Mouse (Mus musculus) neural tube, embryonic 13.5 days (tissue): ENCODE results near the gene Eif6. TPM values are rescaled to one million over a fixed set of nuclear protein-coding genes. Genes with fewer than 3 reads are reported as not detected.

Experiments used
- ATAC-seq: fragments of 200-750 bp; cut with Nextera tagmentation; 2 replicates; pipeline ENCODE4 v1.8.0; 2017; ENCODE audit warnings: low read depth, mild to moderate bottlenecking, moderate TSS enrichment, moderate library complexity
- H3K27ac ChIP-seq: fragments of 300-500 bp; sonication (generic); replicated peaks from 2 replicates; pipeline ENCODE4 v1.5.1; 2015; ENCODE audit warnings: moderate library complexity, mild to moderate bottlenecking, inconsistent platforms
- H3K27me3 ChIP-seq: fragments of 300-500 bp; sonication (generic); 2 replicates; pipeline ENCODE4 v1.6.1; 2015; ENCODE audit warnings: mild to moderate bottlenecking, inconsistent platforms
- H3K36me3 ChIP-seq: fragments of 300-500 bp; sonication (generic); 2 replicates; pipeline ENCODE4 v1.6.1; 2015; ENCODE audit warnings: mild to moderate bottlenecking, inconsistent platforms
- H3K4me1 ChIP-seq: fragments of 300-500 bp; sonication (generic); replicated peaks from 2 replicates; pipeline ENCODE4 v1.6.1; 2015; ENCODE audit warnings: inconsistent platforms
- H3K4me2 ChIP-seq: fragments of 300-500 bp; sonication (generic); 2 replicates; pipeline ENCODE4 v1.6.1; 2015; ENCODE audit warnings: inconsistent platforms, mild to moderate bottlenecking, moderate library complexity
- H3K4me3 ChIP-seq: fragments of 300-500 bp; sonication (generic); 2 replicates; pipeline ENCODE4 v1.5.1; 2015; ENCODE audit warnings: mild to moderate bottlenecking, inconsistent platforms
- H3K9ac ChIP-seq: fragments of 300-500 bp; sonication (generic); 2 replicates; pipeline ENCODE4 v1.6.1; 2015; ENCODE audit warnings: moderate library complexity, mild to moderate bottlenecking, inconsistent platforms
- H3K9me3 ChIP-seq: fragments of 300-500 bp; sonication (generic); 2 replicates; pipeline ENCODE4 v1.6.1; 2016; ENCODE audit warnings: inconsistent platforms
- WGBS: fragments of 180-500 bp; shearing (Covaris S2); methylation state at CpG from one replicate; pipeline ENCODE4 v1.1.7; 2015; 5-methylcytosine and 5-hydroxymethylcytosine counted together
- polyA plus RNA-seq: library from polyadenylated mRNA; unstranded; fragments of >200 nt; fragmentation: Nextera tagmentation; extraction: Ambion mirVana; gene quantifications from 2 replicates; pipeline ENCODE4 v1.2.1, GENCODE M21; 2015

Gene Eif6
- 156 and 170 TPM in 2 replicates for polyA plus RNA-seq

DNA sequence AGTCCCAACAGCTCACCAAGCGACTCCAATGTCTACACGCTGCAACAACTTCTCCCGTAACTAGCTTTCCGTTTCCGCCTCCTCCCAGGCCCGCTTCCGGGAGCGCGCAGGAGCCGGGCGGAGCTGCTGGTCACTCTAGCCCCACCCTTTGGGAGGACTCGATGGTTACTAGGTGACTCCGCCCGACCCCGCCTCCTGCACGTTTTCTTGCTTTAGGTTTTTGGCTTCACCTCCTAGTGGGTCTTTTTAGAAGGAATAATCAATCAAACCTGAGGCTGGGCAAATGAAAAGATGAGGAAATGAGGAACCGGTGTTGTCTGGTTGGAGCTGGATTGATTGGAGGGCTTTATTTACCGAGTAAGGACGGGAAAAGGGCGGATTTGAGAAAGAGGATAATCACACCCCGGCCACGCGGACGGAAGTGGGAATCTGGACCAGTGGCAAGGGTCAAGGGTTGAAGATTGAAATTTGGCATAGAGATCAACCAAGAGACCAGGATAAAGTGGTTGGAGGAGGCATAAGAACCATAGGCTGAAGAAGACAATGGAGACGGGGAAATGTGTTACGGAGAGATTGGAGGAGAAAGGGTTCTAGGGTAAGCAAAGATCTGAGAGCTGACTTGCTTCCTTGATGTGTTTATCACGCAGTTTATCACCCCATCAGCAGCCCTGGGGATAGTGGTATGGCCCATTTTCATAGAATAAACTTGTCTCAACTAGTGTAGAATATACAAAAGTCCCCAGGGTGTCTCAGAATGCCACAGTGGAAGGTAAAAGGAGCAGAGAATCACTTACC is at the start of gene Eif6:
TSS of gene Eif6 (minus strand) at position 296 of the 795 bp plus-strand sequence.
- peaks cover 28% of the 10 kb centered on the region for H3K4me1 ChIP-seq
- no peaks in the 10 kb centered on the region for H3K27me3 ChIP-seq
- H3K9me3 ChIP-seq: no peaks in the 10 kb centered on the region
- peak within 1 kb of the TSS; percentile 67 for H3K27ac ChIP-seq
- H3K36me3 ChIP-seq: peaks cover 22% of the 10 kb centered on the region
- peak within 1 kb of the TSS; percentile 82 for H3K4me2 ChIP-seq
- peak within 1 kb of the TSS; percentile 75 for H3K4me3 ChIP-seq
- H3K9ac ChIP-seq: peak within 1 kb of the TSS; percentile 76
- 2% methylated on average over 27 of the region's 27 CpGs for WGBS
- ATAC-seq: peak; percentile 93

DNA sequence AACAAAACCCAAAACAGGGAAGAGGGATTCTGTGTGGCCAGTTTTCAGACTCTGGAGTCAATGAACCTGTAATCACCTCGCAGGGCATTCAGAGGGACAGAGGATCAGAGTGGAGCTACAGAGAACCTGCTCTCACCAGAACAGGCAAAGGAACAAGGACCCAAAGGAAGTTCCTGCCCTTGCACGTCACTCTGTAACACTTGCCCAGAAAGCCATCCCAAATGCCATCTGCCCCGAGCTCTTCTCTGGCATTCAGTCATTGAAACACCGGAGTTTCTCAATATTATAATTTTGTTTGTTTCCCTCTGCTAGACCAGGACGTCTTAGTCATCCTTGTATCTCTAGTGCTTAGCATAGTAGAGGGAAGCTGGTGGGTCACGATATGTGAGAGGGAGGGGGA is 46.9 kb upstream of the Eif6 start:
- no peak overlapping the region for H3K9ac ChIP-seq
- H3K4me2 ChIP-seq: no peak overlapping the region
- H3K36me3 ChIP-seq: peaks cover 27% of the 10 kb centered on the region
- no peak overlapping the region for H3K4me3 ChIP-seq
- no peaks in the 10 kb centered on the region for H3K27me3 ChIP-seq
- H3K4me1 ChIP-seq: peaks cover 42% of the 10 kb centered on the region
- 74% methylated on average over 6 of the region's 6 CpGs for WGBS
- peak overlapping the region; percentile 88 for H3K27ac ChIP-seq
- ATAC-seq: no peak
- no peaks in the 10 kb centered on the region for H3K9me3 ChIP-seq

DNA sequence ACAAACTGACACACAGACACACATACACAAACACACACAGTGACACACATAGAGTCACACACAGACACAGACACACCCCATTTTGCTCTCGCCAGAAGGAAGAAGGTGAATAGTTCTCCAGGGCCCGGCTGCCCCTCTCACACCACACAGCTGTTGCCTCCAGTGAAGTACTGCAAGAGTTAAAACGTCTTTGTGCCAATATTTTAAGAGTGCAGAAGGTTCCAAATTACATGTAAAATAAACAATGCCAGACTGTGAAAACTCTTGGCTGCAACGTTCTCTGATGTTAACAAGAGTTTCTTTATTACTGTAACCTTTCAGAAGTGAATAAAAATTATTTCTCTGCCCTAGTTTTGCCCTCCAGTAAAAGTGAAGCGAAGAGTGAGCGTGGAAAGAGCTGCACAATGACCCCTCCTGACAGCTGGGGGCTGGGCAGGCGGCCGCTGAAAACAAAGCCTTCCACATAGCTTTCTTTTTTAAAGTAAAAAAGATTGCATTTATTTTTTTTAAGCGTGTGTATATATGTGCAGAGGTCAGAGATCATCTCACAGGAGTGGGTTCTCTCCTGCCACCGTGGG is 46.3 kb upstream of the Eif6 start:
- H3K4me2 ChIP-seq: no peak overlapping the region
- H3K4me3 ChIP-seq: no peak overlapping the region
- WGBS: 36% methylated on average over 10 of the region's 10 CpGs
- 0 out of 2 replicates have a peak overlapping the region, but pooled peaks have one; percentile 43 for H3K9ac ChIP-seq
- H3K9me3 ChIP-seq: no peaks in the 10 kb centered on the region
- ATAC-seq: no peak; the same call in 1 of the 2 replicates
- H3K27me3 ChIP-seq: no peaks in the 10 kb centered on the region
- H3K36me3 ChIP-seq: peaks cover 29% of the 10 kb centered on the region
- H3K27ac ChIP-seq: peak overlapping the region; percentile 88
- H3K4me1 ChIP-seq: peaks cover 42% of the 10 kb centered on the region

DNA sequence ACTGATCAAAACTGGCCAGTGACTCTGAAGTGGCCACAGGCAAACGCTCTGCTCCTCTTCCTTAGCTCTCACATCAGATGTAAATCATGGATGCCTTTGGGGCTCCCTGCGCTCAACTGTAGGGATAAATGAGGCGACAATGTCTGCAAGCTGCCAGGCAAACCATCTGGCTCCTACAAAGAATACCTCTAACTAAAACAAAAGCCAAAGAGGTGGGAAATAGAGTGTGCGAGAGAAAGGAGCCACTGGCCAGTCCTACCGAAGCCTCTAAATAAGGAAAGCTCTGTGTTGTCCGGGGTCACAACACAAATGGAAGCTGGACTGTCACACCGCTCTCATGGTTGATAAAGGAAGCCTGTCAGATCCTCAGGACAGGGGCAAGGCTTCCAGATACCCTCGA is 45.8 kb upstream of the Eif6 start:
- 29% methylated on average over 8 of the region's 8 CpGs for WGBS
- Histone ChIP-seq H3K36me3 (peaks cover 29% of the 10 kb centered on the region), H3K27ac (peak overlapping the region; percentile 88), H3K9me3 (no peaks in the 10 kb centered on the region), H3K9ac (0 out of 2 replicates have a peak overlapping the region, but pooled peaks have one; percentile 43), H3K4me2 (no peak overlapping the region), H3K4me1 (peaks cover 42% of the 10 kb centered on the region), H3K4me3 (no peak overlapping the region), H3K27me3 (no peaks in the 10 kb centered on the region)
- peak; percentile 55; the same call in 1 of the 2 replicates for ATAC-seq

DNA sequence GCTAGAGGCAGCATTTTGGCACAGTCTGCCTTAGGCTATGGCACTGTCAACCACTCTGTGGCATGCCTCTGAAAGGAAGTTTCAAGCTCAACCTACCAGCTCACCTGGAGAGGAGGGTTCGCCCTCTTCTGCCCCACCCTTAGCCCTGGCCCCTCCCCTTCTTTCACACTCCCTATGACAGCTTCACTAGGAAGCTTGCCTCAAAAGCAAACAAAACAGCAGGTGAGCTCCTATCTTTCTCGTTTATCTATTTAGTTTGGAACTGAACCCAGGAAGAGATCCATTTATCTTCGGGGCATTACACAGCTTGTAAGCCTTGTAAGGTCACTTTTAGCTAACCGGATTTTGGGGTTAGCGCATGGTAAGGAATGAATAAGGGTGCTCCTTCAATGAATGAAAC is 43.0 kb upstream of the Eif6 start:
- Histone ChIP-seq H3K36me3 (peaks cover 10% of the 10 kb centered on the region; the same call in 1 of the 2 replicates), H3K9me3 (no peaks in the 10 kb centered on the region), H3K27ac (no peak overlapping the region), H3K9ac (no peak overlapping the region), H3K27me3 (no peaks in the 10 kb centered on the region), H3K4me2 (no peak overlapping the region), H3K4me1 (peaks cover 42% of the 10 kb centered on the region), H3K4me3 (no peak overlapping the region)
- 77% methylated on average over 5 of the region's 5 CpGs for WGBS
- ATAC-seq: no peak

DNA sequence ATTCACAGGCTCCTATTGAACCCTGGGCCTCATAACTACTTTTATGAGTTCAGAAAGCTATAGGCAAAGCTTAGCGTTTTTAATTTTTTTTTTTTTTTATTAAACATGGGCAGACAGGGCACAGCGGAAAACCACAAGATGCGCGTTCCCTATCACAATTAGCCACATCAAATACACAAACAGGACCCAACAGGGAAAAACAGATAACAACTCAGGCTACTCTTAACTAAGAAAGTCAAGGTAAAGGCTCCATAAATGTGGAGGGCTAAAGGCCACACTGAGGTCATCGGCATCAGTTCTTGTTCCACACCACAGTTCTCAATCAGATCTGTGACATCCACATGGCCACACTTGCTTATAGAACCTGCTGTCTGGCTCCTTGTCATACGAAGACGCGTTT is 41.6 kb upstream of the Eif6 start:
- H3K9me3 ChIP-seq: no peaks in the 10 kb centered on the region
- no peak overlapping the region for H3K4me2 ChIP-seq
- H3K27ac ChIP-seq: no peak overlapping the region
- H3K4me3 ChIP-seq: no peak overlapping the region
- H3K36me3 ChIP-seq: peaks cover 10% of the 10 kb centered on the region; the same call in 1 of the 2 replicates
- WGBS: 95% methylated on average over 8 of the region's 8 CpGs
- no peaks in the 10 kb centered on the region for H3K27me3 ChIP-seq
- peaks cover 46% of the 10 kb centered on the region for H3K4me1 ChIP-seq
- H3K9ac ChIP-seq: no peak overlapping the region
- no peak for ATAC-seq

DNA sequence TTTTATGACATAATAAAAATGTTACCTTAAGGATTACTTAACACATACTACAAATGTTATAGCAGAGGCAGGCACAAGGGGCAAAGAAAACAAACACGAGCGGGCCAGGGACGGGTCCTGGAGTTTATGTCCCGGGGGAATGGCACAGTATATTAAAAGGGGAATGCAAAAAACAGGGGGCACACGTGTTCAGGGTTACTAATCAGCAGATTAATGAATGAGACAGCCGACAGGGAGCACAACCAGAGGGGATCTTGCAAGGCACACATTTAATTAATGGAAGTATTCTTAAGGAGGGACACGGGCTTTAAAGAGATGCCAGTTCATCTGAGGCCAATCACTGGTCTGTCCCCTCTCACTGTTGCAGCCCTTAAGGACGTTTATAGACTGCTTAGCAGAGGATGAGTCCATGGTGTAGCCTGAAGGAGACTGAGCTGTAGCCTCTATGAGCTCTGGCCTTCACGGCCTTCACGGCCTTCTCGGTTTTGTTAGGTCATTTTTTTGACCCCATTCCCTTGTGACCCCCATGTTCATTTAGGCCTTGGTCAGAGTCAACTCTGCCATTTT is 36.7 kb upstream of the Eif6 start:
- H3K4me1 ChIP-seq: peaks cover 29% of the 10 kb centered on the region
- peak overlapping the region; percentile 34 for H3K9ac ChIP-seq
- peaks cover 2% of the 10 kb centered on the region; the same call in 1 of the 2 replicates for H3K36me3 ChIP-seq
- peak overlapping the region; percentile 84 for H3K27ac ChIP-seq
- no peaks in the 10 kb centered on the region for H3K27me3 ChIP-seq
- no peak overlapping the region for H3K4me3 ChIP-seq
- 30% methylated on average over 11 of the region's 11 CpGs for WGBS
- peak; percentile 86 for ATAC-seq
- no peaks in the 10 kb centered on the region for H3K9me3 ChIP-seq
- H3K4me2 ChIP-seq: peak overlapping the region; percentile 40

DNA sequence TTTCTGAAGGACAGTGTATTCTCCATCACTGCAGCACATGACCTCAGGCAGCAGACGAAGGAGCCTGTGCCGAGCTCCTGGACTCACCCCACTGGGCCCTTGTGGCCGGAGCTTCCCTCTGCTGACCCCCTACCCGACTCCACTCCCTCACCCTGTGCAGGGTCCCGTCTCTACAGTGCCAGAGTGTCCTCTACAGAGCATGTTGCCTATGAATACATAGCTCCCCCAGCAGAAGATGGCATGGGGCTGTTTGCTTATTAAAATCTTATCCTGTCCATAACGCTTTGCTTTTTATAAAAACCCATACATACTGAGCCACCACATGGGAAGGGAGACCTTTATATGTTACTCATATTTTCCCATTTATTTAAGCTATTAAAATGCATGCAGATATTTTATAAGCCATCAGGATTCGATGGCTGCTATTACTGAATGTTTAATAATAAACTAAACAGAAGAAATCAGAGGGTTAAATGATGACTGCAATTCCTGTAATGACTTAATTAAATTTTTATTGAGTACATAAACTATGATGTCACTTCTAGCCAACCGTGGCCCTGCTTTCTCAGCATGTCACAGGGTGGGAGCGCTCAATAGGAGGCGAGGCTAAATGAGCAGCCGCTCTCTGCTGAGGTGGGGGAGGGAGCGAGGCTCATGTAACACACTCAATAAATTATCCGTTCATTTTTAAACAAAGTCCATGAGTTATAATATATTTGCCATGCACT is 36.0 kb upstream of the Eif6 start:
- 24% methylated on average over 13 of the region's 13 CpGs for WGBS
- no peaks in the 10 kb centered on the region for H3K27me3 ChIP-seq
- H3K9ac ChIP-seq: peak overlapping the region; percentile 6; the same call in 1 of the 2 replicates
- H3K27ac ChIP-seq: peak overlapping the region; percentile 92
- H3K4me2 ChIP-seq: peak overlapping the region; percentile 40
- H3K36me3 ChIP-seq: 0 out of 2 replicates have a peak, but pooled peaks cover 2% of the 10 kb centered on the region
- H3K9me3 ChIP-seq: no peaks in the 10 kb centered on the region
- ATAC-seq: peak; percentile 98
- no peak overlapping the region for H3K4me3 ChIP-seq
- H3K4me1 ChIP-seq: peaks cover 29% of the 10 kb centered on the region

DNA sequence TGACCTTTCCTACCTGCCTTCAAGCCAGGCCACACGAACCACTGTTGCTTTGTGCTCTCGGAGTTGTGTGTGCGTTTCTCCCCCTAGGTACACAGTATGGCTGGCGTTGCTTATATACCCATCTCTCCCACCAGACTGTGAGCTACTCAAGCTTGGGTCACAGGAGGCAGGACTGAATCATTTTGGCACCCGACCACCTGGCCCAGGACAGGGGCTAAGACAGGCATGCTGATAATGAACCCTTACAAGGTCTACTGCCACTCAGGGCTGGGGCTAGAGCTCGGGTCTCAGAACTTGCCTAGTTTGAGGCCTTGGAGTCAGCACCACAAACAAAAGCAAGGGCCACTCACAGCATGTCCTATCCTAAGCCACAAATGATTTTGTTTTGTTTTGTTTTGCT is 34.9 kb upstream of the Eif6 start:
- no peak for ATAC-seq
- Histone ChIP-seq H3K36me3 (peaks cover 6% of the 10 kb centered on the region; the same call in 1 of the 2 replicates), H3K4me3 (no peak overlapping the region), H3K27me3 (no peaks in the 10 kb centered on the region), H3K4me2 (no peak overlapping the region), H3K4me1 (peaks cover 29% of the 10 kb centered on the region), H3K9ac (no peak overlapping the region), H3K9me3 (no peaks in the 10 kb centered on the region), H3K27ac (peak overlapping the region; percentile 92)
- WGBS: 92% methylated on average over 6 of the region's 6 CpGs

DNA sequence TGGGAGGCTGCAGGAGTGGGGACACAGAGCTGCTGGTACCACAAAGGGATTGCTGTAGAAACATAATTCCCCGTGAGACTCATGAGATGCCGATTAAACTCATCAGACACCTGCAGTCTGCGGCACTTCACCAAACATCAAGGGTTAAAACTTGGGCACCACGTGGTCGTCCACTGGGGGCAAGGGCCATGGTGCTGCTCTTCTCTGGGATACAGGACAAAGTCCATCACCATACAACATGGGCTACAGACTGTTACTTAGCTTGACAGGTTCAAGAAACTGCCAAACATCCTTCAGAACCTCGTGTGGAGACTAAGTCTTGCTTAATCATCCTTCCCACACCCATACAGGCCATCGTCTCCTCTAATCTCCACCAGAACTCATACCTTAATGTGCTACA is 33.4 kb upstream of the Eif6 start:
- Histone ChIP-seq H3K4me3 (no peak overlapping the region), H3K4me2 (no peak overlapping the region), H3K9ac (no peak overlapping the region), H3K4me1 (peaks cover 29% of the 10 kb centered on the region), H3K27ac (no peak overlapping the region), H3K9me3 (no peaks in the 10 kb centered on the region), H3K36me3 (peaks cover 17% of the 10 kb centered on the region), H3K27me3 (no peaks in the 10 kb centered on the region)
- ATAC-seq: no peak
- WGBS: 71% methylated on average over 7 of the region's 7 CpGs

DNA sequence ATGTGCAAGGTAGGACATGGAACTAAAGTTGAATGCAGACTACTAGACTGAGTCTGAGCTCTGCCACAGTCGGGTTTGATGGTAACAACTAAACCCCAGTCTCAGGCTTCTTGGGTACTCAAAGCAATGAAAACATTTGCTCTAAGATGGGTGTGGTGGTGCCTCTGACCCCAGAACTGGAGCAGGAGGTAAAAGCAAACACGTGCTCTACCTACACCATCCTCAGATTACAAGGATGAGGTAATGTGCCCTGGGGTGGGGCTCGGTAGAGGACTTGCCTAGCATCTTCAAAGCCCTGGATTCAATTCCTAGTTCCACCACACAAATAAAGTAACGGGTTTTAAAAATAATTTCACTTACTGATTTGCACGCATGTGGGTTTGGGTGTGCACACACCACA is 25.8 kb upstream of the Eif6 start:
- Histone ChIP-seq H3K36me3 (peaks cover 45% of the 10 kb centered on the region), H3K9ac (no peak overlapping the region), H3K4me3 (no peak overlapping the region), H3K27ac (no peak overlapping the region), H3K4me2 (no peak overlapping the region), H3K4me1 (no peaks in the 10 kb centered on the region), H3K27me3 (no peaks in the 10 kb centered on the region), H3K9me3 (no peaks in the 10 kb centered on the region)
- no peak for ATAC-seq
- 91% methylated on average over 5 of the region's 5 CpGs for WGBS

DNA sequence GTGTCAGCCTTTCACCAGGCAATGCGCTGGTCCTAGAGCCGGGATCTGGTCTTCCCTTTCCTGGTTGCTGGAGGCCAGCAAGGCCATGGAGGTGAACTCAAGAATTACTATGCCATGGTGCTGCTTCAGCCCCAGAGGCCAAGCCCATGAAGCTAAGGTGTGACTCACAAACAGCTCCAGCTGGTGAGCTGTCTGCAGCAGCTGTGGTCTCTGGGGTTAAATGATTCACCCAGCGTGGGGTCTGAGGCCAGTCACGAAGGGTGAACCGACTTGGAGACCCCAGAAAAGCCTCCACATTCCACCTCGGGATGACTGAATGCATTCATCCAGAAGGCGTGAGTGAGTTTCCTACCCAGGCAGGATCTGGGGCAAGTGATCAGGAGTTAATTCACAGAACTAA is 23.4 kb upstream of the Eif6 start:
- no peak for ATAC-seq
- Histone ChIP-seq H3K27me3 (no peaks in the 10 kb centered on the region), H3K27ac (no peak overlapping the region), H3K4me1 (no peaks in the 10 kb centered on the region), H3K4me2 (no peak overlapping the region), H3K9ac (no peak overlapping the region), H3K4me3 (no peak overlapping the region), H3K36me3 (peaks cover 51% of the 10 kb centered on the region), H3K9me3 (no peaks in the 10 kb centered on the region)
- 81% methylated on average over 7 of the region's 7 CpGs for WGBS
